Mouse (Mus musculus) ES-Bruce4 (cell line): ENCODE data around the gene Krtap10-4. TPM values are rescaled to one million over a fixed set of nuclear protein-coding genes. Genes with fewer than 3 reads are reported as not detected.

ENCODE experiments used
- polyA plus RNA-seq: library from polyadenylated mRNA; stranded (reverse); fragments of >200 nt; gene quantifications from 2 replicates; pipeline ENCODE4 v1.2.4, GENCODE M21; 2011; ENCODE audit warnings: low read depth; ENCODE audit not compliant: missing spikeins, insufficient read depth, insufficient read length

The Krtap10-4 gene
- polyA plus RNA-seq, 1 experiment: not detected

Other genes starting within 250 kb of the Krtap10-4 start
- gene Pttg1ip, start 245.4 kb downstream of the Krtap10-4 start, polyA plus RNA-seq: 83.2 and 89.6 TPM in 2 replicates
- 218 and 242 TPM in 2 replicates for gene Sumo3, start 221.0 kb downstream of the Krtap10-4 start, polyA plus RNA-seq
- gene Gm49325, start 220.9 kb downstream of the Krtap10-4 start, polyA plus RNA-seq: 50.7 and 57.6 TPM in 2 replicates
- 40.2 and 43.2 TPM in 2 replicates for gene Ube2g2, start 204.8 kb downstream of the Krtap10-4 start, polyA plus RNA-seq
- gene Tspear, start 140.5 kb downstream of the Krtap10-4 start, polyA plus RNA-seq: 0.91 and 1.2 TPM in 2 replicates
- gene Gm19402, start 136.3 kb downstream of the Krtap10-4 start, polyA plus RNA-seq: not detected in 2 replicates
- gene Gm9508, start 129.9 kb downstream of the Krtap10-4 start, polyA plus RNA-seq: not detected in 2 replicates
- not detected in 2 replicates for gene Gm10272, start 120.5 kb downstream of the Krtap10-4 start, polyA plus RNA-seq
- gene Gm10024, start 115.6 kb downstream of the Krtap10-4 start, polyA plus RNA-seq: not detected in 2 replicates
- not detected in 2 replicates for gene Gm10142, start 111.3 kb downstream of the Krtap10-4 start, polyA plus RNA-seq
- gene Krtap12-1, start 106.5 kb downstream of the Krtap10-4 start, polyA plus RNA-seq: not detected in 2 replicates
- not detected in 2 replicates for gene Gm10100, start 100.6 kb downstream of the Krtap10-4 start, polyA plus RNA-seq
- not detected in 2 replicates for gene Gm18596, start 84.5 kb downstream of the Krtap10-4 start, polyA plus RNA-seq
- not detected in 2 replicates for gene Gm9736, start 75.7 kb downstream of the Krtap10-4 start, polyA plus RNA-seq
- gene Gm3233, start 67.4 kb downstream of the Krtap10-4 start, polyA plus RNA-seq: not detected in 2 replicates
- gene Gm3238, start 55.8 kb downstream of the Krtap10-4 start, polyA plus RNA-seq: not detected in 2 replicates
- not detected in 2 replicates for gene Gm7138, start 50.2 kb downstream of the Krtap10-4 start, polyA plus RNA-seq
- gene Gm3250, start 44.6 kb downstream of the Krtap10-4 start, polyA plus RNA-seq: not detected in 2 replicates
- gene Gm7137, start 38.9 kb downstream of the Krtap10-4 start, polyA plus RNA-seq: not detected in 2 replicates
- not detected in 2 replicates for gene Gm9639, start 32.0 kb downstream of the Krtap10-4 start, polyA plus RNA-seq
- not detected in 2 replicates for gene Gm19668, start 28.0 kb downstream of the Krtap10-4 start, polyA plus RNA-seq
- not detected in 2 replicates for gene Gm9507, start 15.3 kb downstream of the Krtap10-4 start, polyA plus RNA-seq
- not detected in 2 replicates for gene Gm2696, start 12.4 kb downstream of the Krtap10-4 start, polyA plus RNA-seq
- gene Krtap10-10, start 8.9 kb upstream of the Krtap10-4 start, polyA plus RNA-seq: not detected in 2 replicates
- gene Gm36176, start 19.7 kb upstream of the Krtap10-4 start, polyA plus RNA-seq: not detected in 2 replicates
- gene Gm10318, start 25.8 kb upstream of the Krtap10-4 start, polyA plus RNA-seq: not detected in 2 replicates
- gene Gm3285, start 34.9 kb upstream of the Krtap10-4 start, polyA plus RNA-seq: not detected in 2 replicates
- 5.6 and 6.3 TPM in 2 replicates for gene Lrrc3, start 75.4 kb upstream of the Krtap10-4 start, polyA plus RNA-seq
- gene Trpm2, start 143.5 kb upstream of the Krtap10-4 start, polyA plus RNA-seq: 0.07 TPM in 1 of 2 replicates, not detected in the other
- 4.2 and 4.7 TPM in 2 replicates for gene 1810043G02Rik, start 151.4 kb upstream of the Krtap10-4 start, polyA plus RNA-seq
- gene Pfkl, start 183.0 kb upstream of the Krtap10-4 start, polyA plus RNA-seq: 100 and 102 TPM in 2 replicates
- 175 and 179 TPM in 2 replicates for gene Dnmt3l, start 214.9 kb upstream of the Krtap10-4 start, polyA plus RNA-seq
- gene Aire, start 216.5 kb upstream of the Krtap10-4 start, polyA plus RNA-seq: 20.9 and 23.5 TPM in 2 replicates
- 12.7 and 13.5 TPM in 2 replicates for gene Icosl, start 242.2 kb upstream of the Krtap10-4 start, polyA plus RNA-seq